Mouse (Mus musculus): Measurements from ENCODE around the gene Nr1d1.
"Not testable (repeated sequence)": the region's sequence is repeated elsewhere in the genome, so short reads cannot be mapped to it uniquely, and the experiment has no call there.

The Nr1d1 gene

GRCm38 (mm10) chr11:98738925-98739324 lies 36.2 kb downstream of the Nr1d1 start:
- DNase-seq (ENCODE audit: low read depth, low spot score), result no peak

GRCm38 (mm10) chr11:98738428-98738911 lies 36.7 kb downstream of the Nr1d1 start:
- no peak for DNase-seq (ENCODE audit: low read depth, low spot score)

- not testable (repeated sequence) for DNase-seq (ENCODE audit: low read depth, low spot score)
Measured at GRCm38 (mm10) chr11:98737220-98737619, 37.9 kb downstream of the Nr1d1 start.

GRCm38 (mm10) chr11:98736176-98736575 lies 39.0 kb downstream of the Nr1d1 start:
- DNase-seq (ENCODE audit: low read depth, low spot score), result no peak

- DNase-seq (ENCODE audit: low read depth, low spot score), result no peak
Measured at GRCm38 (mm10) chr11:98735111-98735510, 40.0 kb downstream of the Nr1d1 start.

GRCm38 (mm10) chr11:98734020-98734419 lies 41.1 kb downstream of the Nr1d1 start:
- DNase-seq (ENCODE audit: low read depth, low spot score), result peak; percentile 37

- no peak for DNase-seq (ENCODE audit: low read depth, low spot score)
Measured at GRCm38 (mm10) chr11:98731134-98731533, 44.0 kb downstream of the Nr1d1 start.

GRCm38 (mm10) chr11:98730727-98731126 lies 44.4 kb downstream of the Nr1d1 start:
- DNase-seq (ENCODE audit: low read depth, low spot score), result no peak

- peak; percentile 94 for DNase-seq (ENCODE audit: low read depth, low spot score)
Measured at GRCm38 (mm10) chr11:98729119-98729588, 46.0 kb downstream of the Nr1d1 start, which contains the start of gene Med24. Gene Med24 (minus strand): TSS chr11:98729435.

GRCm38 (mm10) chr11:98725926-98726506 lies 49.1 kb downstream of the Nr1d1 start:
- no peak for DNase-seq (ENCODE audit: low read depth, low spot score)

GRCm38 (mm10) chr11:98723098-98723497 lies 52.0 kb downstream of the Nr1d1 start:
- DNase-seq (ENCODE audit: low read depth, low spot score), result no peak

- DNase-seq (ENCODE audit: low read depth, low spot score), result no peak
Measured at GRCm38 (mm10) chr11:98721458-98722226, 53.5 kb downstream of the Nr1d1 start.

GRCm38 (mm10) chr11:98720756-98721155 lies 54.4 kb downstream of the Nr1d1 start:
- no peak for DNase-seq (ENCODE audit: low read depth, low spot score)

Data from CD4-positive, CD25-positive, alpha-beta regulatory T cell, adult 2 months (primary cell).